Comparison of ENCODE assay signal across 16 mouse cellular contexts in genomic region chr11:11993807-11994206, GRCm38 (mm10).
"Had no signal": no experiment of that assay in that cellular context is flagged by ENCODE, and none has a peak within 500 bp of the region (broad histone marks: within the 10 kb centered on the region; RNA-seq: fewer than 3 reads in every experiment).

No protein-coding gene starts in this region.

- H3K4me3 ChIP-seq: limb, embryonic 15.5 days; liver, embryonic 12.5 days; midbrain, embryonic 10.5 days; myocyte; neural tube, embryonic 15.5 days had no signal

- H3K4me2 ChIP-seq: limb, embryonic 15.5 days; liver, embryonic 12.5 days; lung, embryonic 14.5 days; neural tube, embryonic 15.5 days had no signal

- H3K27me3 ChIP-seq: limb, embryonic 15.5 days; liver, embryonic 12.5 days; neural tube, embryonic 15.5 days had no signal

- ATAC-seq: liver, embryonic 12.5 days had no signal

- H3K9ac ChIP-seq: limb, embryonic 15.5 days; liver, embryonic 12.5 days; lung, embryonic 14.5 days; neural tube, embryonic 15.5 days had no signal

- DNase-seq: kidney, postnatal 36 days; layer of hippocampus, adult 9-11 months; layer of hippocampus, postnatal 36 days; lung, postnatal 10 days; lung, postnatal 4 days; midbrain, embryonic 14.5 days; right cerebral cortex, adult 18-20 months; thymus, adult 18-20 months; thymus, postnatal 14 days had no signal

- H3K27ac ChIP-seq: limb, embryonic 15.5 days; liver, embryonic 12.5 days; midbrain, embryonic 10.5 days; neural tube, embryonic 15.5 days; stomach, postnatal 0 days had no signal

- H3K9me3 ChIP-seq: limb, embryonic 15.5 days; liver, embryonic 12.5 days; midbrain, embryonic 10.5 days; neural tube, embryonic 15.5 days had no signal

- H3K36me3 ChIP-seq: limb, embryonic 15.5 days; neural tube, embryonic 15.5 days had no signal

- H3K4me1 ChIP-seq: limb, embryonic 15.5 days; midbrain, embryonic 10.5 days; neural tube, embryonic 15.5 days had no signal
